Mouse (Mus musculus): ENCODE measurements around the gene Osm. TPM values are rescaled to one million over a fixed set of nuclear protein-coding genes. Genes with fewer than 3 reads are reported as not detected.

The Osm gene
- polyA plus RNA-seq, 1 experiment = 0.52 TPM

GRCm38 (mm10) chr11:4202995-4203704, 33.1 kb upstream of the Osm start:
- TF ChIP-seq CTCF (IDR thresholded peaks at IDR 0.05; ENCODE audit: low read depth, low read length) (no peak), EP300 (IDR thresholded peaks at IDR 0.05; ENCODE audit: insufficient read depth, low read depth, low read length) (no peak), POLR2A (IDR thresholded peaks at IDR 0.05; ENCODE audit: insufficient read depth, low read length) (no peak)

GRCm38 (mm10) chr11:4203705-4204074, 32.5 kb upstream of the Osm start:
- Histone ChIP-seq H3K27me3 (ENCODE audit: control insufficient read depth, insufficient read depth, low read length, poor library complexity, severe bottlenecking) (no peaks in the 10 kb centered on the region), H3K27ac (ENCODE audit: insufficient read depth, low read length) (no peak overlapping the region), H3K9ac (ENCODE audit: low read depth, poor library complexity, severe bottlenecking) (no peak overlapping the region), H3K36me3 (ENCODE audit: control insufficient read depth, insufficient read depth, low read length, poor library complexity, severe bottlenecking) (peaks cover 2% of the 10 kb centered on the region; the same call in 1 of the 2 replicates), H3K4me3 (ENCODE audit: low read depth, low read length) (no peak overlapping the region), H3K4me1 (ENCODE audit: control insufficient read depth, insufficient read depth, low read length) (no peaks in the 10 kb centered on the region), H3K9me3 (replicated peaks; ENCODE audit: control insufficient read depth, insufficient read depth, low read length, poor library complexity, severe bottlenecking) (no peaks in the 10 kb centered on the region)
- TF ChIP-seq EP300 (IDR thresholded peaks at IDR 0.05; ENCODE audit: insufficient read depth, low read depth, low read length) (no peak), POLR2A (IDR thresholded peaks at IDR 0.05; ENCODE audit: insufficient read depth, low read length) (no peak), CTCF (IDR thresholded peaks at IDR 0.05; ENCODE audit: low read depth, low read length) (no peak)

More at GRCm38 (mm10) chr11:4202995-4203704, 33.1 kb upstream of the Osm start:
- no peak overlapping the region for H3K9ac ChIP-seq (ENCODE audit: low read depth, poor library complexity, severe bottlenecking)
- no peaks in the 10 kb centered on the region for H3K4me1 ChIP-seq (ENCODE audit: control insufficient read depth, insufficient read depth, low read length)
- H3K27me3 ChIP-seq (ENCODE audit: control insufficient read depth, insufficient read depth, low read length, poor library complexity, severe bottlenecking) = no peaks in the 10 kb centered on the region
- no peak overlapping the region for H3K27ac ChIP-seq (ENCODE audit: insufficient read depth, low read length)
- peaks cover 2% of the 10 kb centered on the region; the same call in 1 of the 2 replicates for H3K36me3 ChIP-seq (ENCODE audit: control insufficient read depth, insufficient read depth, low read length, poor library complexity, severe bottlenecking)
- H3K9me3 ChIP-seq (replicated peaks; ENCODE audit: control insufficient read depth, insufficient read depth, low read length, poor library complexity, severe bottlenecking) = no peaks in the 10 kb centered on the region
- no peak overlapping the region for H3K4me3 ChIP-seq (ENCODE audit: low read depth, low read length)

DNA sequence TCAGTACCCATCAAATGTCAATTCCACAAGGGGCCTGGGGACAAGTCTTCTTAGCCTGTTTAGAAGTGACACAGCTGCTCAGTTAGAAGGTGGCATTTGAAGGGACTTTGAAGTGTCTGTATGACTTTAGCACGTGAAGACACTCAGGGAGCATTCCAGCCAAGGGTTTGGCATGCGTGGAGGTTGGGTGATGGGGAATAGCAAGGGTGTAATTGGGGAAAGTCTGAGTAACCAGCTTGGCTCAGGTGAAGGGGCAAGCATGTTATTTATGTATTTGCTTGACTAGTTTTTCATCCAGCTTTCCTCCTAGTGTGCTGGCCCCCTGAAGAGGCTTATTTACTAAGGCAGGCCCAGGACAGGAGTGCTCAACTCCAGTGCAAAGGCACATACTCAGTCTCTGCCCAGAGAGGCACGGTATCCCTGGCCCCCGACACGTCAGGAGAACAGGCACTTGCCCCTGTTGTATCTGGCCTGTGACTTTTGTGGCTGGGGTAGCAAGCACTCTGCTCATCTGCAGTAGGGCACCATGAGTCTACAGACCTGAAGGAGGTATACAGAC, 31.0 kb upstream of the Osm start:
- no peak for TF ChIP-seq POLR2A (IDR thresholded peaks at IDR 0.05; ENCODE audit: insufficient read depth, low read length)
- no peak for TF ChIP-seq EP300 (IDR thresholded peaks at IDR 0.05; ENCODE audit: insufficient read depth, low read depth, low read length)
- Histone ChIP-seq H3K4me1 (ENCODE audit: control insufficient read depth, insufficient read depth, low read length) (no peaks in the 10 kb centered on the region), H3K27me3 (ENCODE audit: control insufficient read depth, insufficient read depth, low read length, poor library complexity, severe bottlenecking) (no peaks in the 10 kb centered on the region), H3K27ac (ENCODE audit: insufficient read depth, low read length) (no peak overlapping the region), H3K9me3 (replicated peaks; ENCODE audit: control insufficient read depth, insufficient read depth, low read length, poor library complexity, severe bottlenecking) (no peaks in the 10 kb centered on the region), H3K36me3 (ENCODE audit: control insufficient read depth, insufficient read depth, low read length, poor library complexity, severe bottlenecking) (peaks cover 2% of the 10 kb centered on the region; the same call in 1 of the 2 replicates), H3K4me3 (ENCODE audit: low read depth, low read length) (no peak overlapping the region), H3K9ac (ENCODE audit: low read depth, poor library complexity, severe bottlenecking) (no peak overlapping the region)

GRCm38 (mm10) chr11:4205951-4206350, 30.3 kb upstream of the Osm start:
- H3K4me3 ChIP-seq (ENCODE audit: low read depth, low read length) = no peak overlapping the region
- no peak overlapping the region for H3K27ac ChIP-seq (ENCODE audit: insufficient read depth, low read length)
- no peaks in the 10 kb centered on the region for H3K4me1 ChIP-seq (ENCODE audit: control insufficient read depth, insufficient read depth, low read length)
- no peaks in the 10 kb centered on the region for H3K27me3 ChIP-seq (ENCODE audit: control insufficient read depth, insufficient read depth, low read length, poor library complexity, severe bottlenecking)
- no peaks in the 10 kb centered on the region for H3K9me3 ChIP-seq (replicated peaks; ENCODE audit: control insufficient read depth, insufficient read depth, low read length, poor library complexity, severe bottlenecking)
- H3K36me3 ChIP-seq (ENCODE audit: control insufficient read depth, insufficient read depth, low read length, poor library complexity, severe bottlenecking) = peaks cover 2% of the 10 kb centered on the region; the same call in 1 of the 2 replicates
- H3K9ac ChIP-seq (ENCODE audit: low read depth, poor library complexity, severe bottlenecking) = no peak overlapping the region
- TF ChIP-seq EP300 (IDR thresholded peaks at IDR 0.05; ENCODE audit: insufficient read depth, low read depth, low read length) = no peak
- no peak for TF ChIP-seq POLR2A (IDR thresholded peaks at IDR 0.05; ENCODE audit: insufficient read depth, low read length)
- no peak for TF ChIP-seq CTCF (IDR thresholded peaks at IDR 0.05; ENCODE audit: low read depth, low read length)

GRCm38 (mm10) chr11:4206563-4206962, 29.7 kb upstream of the Osm start:
- H3K4me3 ChIP-seq (ENCODE audit: low read depth, low read length) = no peak overlapping the region
- no peak overlapping the region for H3K9ac ChIP-seq (ENCODE audit: low read depth, poor library complexity, severe bottlenecking)
- H3K9me3 ChIP-seq (replicated peaks; ENCODE audit: control insufficient read depth, insufficient read depth, low read length, poor library complexity, severe bottlenecking) = no peaks in the 10 kb centered on the region
- H3K36me3 ChIP-seq (ENCODE audit: control insufficient read depth, insufficient read depth, low read length, poor library complexity, severe bottlenecking) = peaks cover 2% of the 10 kb centered on the region; the same call in 1 of the 2 replicates
- H3K27me3 ChIP-seq (ENCODE audit: control insufficient read depth, insufficient read depth, low read length, poor library complexity, severe bottlenecking) = no peaks in the 10 kb centered on the region
- H3K4me1 ChIP-seq (ENCODE audit: control insufficient read depth, insufficient read depth, low read length) = no peaks in the 10 kb centered on the region
- TF ChIP-seq EP300 (IDR thresholded peaks at IDR 0.05; ENCODE audit: insufficient read depth, low read depth, low read length) (no peak), POLR2A (IDR thresholded peaks at IDR 0.05; ENCODE audit: insufficient read depth, low read length) (no peak), CTCF (IDR thresholded peaks at IDR 0.05; ENCODE audit: low read depth, low read length) (no peak)
- no peak overlapping the region for H3K27ac ChIP-seq (ENCODE audit: insufficient read depth, low read length)

DNA sequence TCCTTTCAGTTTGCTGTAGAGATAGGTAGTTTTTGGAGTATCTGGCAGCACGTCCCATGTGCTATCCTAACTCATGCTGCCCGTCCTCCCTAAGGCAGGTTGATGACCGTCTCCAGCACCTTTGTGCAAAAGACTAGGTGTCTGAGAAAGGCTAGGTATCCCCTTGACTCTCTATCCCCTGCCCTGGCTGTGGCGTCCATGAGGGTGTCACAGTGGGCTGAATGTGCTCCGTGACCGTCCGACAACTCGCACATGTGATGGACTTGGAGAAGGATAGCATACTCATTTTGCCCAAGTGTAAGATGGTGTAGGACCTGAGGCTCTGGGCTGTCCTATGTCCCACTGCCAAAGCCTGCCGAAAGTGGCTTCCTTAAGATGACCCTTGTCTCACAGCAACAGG, 28.6 kb upstream of the Osm start:
- Histone ChIP-seq H3K27me3 (ENCODE audit: control insufficient read depth, insufficient read depth, low read length, poor library complexity, severe bottlenecking) (no peaks in the 10 kb centered on the region), H3K9ac (ENCODE audit: low read depth, poor library complexity, severe bottlenecking) (no peak overlapping the region), H3K36me3 (ENCODE audit: control insufficient read depth, insufficient read depth, low read length, poor library complexity, severe bottlenecking) (peaks cover 2% of the 10 kb centered on the region; the same call in 1 of the 2 replicates), H3K4me1 (ENCODE audit: control insufficient read depth, insufficient read depth, low read length) (no peaks in the 10 kb centered on the region), H3K4me3 (ENCODE audit: low read depth, low read length) (no peak overlapping the region), H3K27ac (ENCODE audit: insufficient read depth, low read length) (no peak overlapping the region), H3K9me3 (replicated peaks; ENCODE audit: control insufficient read depth, insufficient read depth, low read length, poor library complexity, severe bottlenecking) (no peaks in the 10 kb centered on the region)
- TF ChIP-seq EP300 (IDR thresholded peaks at IDR 0.05; ENCODE audit: insufficient read depth, low read depth, low read length) (no peak), CTCF (IDR thresholded peaks at IDR 0.05; ENCODE audit: low read depth, low read length) (no peak), POLR2A (IDR thresholded peaks at IDR 0.05; ENCODE audit: insufficient read depth, low read length) (no peak)

Measured in ES-Bruce4 (cell line).